Mouse (Mus musculus) E14TG2a.4 (cell line): ENCODE data around the gene Aurka.

Source experiments
- CTCF ChIP-seq: conservative IDR thresholded peaks from 2 replicates; pipeline ENCODE4 v1.5.1; 2014; ENCODE audit warnings: low read length
- NANOG ChIP-seq: IDR thresholded peaks from 2 replicates; pipeline ENCODE4 v1.6.1; 2014; ENCODE audit warnings: borderline replicate concordance, low read length, mixed read lengths
- POU5F1 ChIP-seq: IDR thresholded peaks from 2 replicates; pipeline ENCODE4 v1.6.1; 2014; ENCODE audit warnings: low read length, borderline replicate concordance

GRCm38 (mm10) chr2:172371258-172371657 is 923 bp upstream of the Aurka start:
- TF ChIP-seq CTCF (no peak), NANOG (no peak), POU5F1 (no peak)
